Mouse (Mus musculus) G1E (cell line): ENCODE data around the gene Gpr179.

Experiments
- CTCF ChIP-seq: IDR thresholded peaks from 2 replicates; pipeline ENCODE4 v1.5.1; 2012; ENCODE audit warnings: low read depth, low read length, inconsistent platforms, mixed read lengths
- GATA1 ChIP-seq: IDR thresholded peaks from 2 replicates; pipeline ENCODE4 v1.6.1; 2012; ENCODE audit warnings: borderline replicate concordance, low read length, inconsistent platforms, mixed read lengths
- GATA2 ChIP-seq: IDR thresholded peaks from 2 replicates; pipeline ENCODE4 v1.6.1; 2012; ENCODE audit warnings: low read depth, low read length, inconsistent platforms, borderline replicate concordance
- POLR2AphosphoS5 ChIP-seq: IDR thresholded peaks from 2 replicates; pipeline ENCODE4 v1.6.1; 2012; ENCODE audit warnings: low read depth, low read length, inconsistent platforms; ENCODE audit not compliant: insufficient replicate concordance
- TAL1 ChIP-seq: conservative IDR thresholded peaks from 2 replicates; pipeline ENCODE4 v1.6.1; 2012; ENCODE audit warnings: low read depth, low read length, inconsistent platforms, mixed read lengths

DNA sequence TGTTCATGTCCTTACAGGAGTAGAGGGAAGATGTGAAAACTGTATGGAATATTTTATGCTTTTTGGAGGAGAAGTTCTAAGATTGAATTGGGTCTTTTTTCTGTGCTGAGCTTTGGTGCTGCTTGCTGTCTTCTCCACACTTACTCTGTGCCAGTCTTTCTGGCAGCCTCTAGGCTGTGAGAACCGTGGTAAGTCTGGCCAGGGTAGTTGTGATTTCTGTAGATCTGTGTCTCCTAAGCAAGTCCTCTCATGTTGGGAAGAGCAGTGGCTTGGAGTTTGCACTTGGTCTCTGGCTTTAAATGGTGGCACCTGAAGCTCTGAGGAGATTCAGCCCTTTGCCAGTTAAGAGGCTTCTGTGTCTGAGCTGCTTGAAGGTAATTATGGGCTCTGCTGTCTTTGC lies 13.7 kb upstream of the Gpr179 start:
- no peak for TF ChIP-seq CTCF
- no peak for TF ChIP-seq GATA1
- no peak for TF ChIP-seq GATA2
- TF ChIP-seq TAL1, result no peak
- no peak for TF ChIP-seq POLR2AphosphoS5
